Mouse (Mus musculus): ENCODE results near the gene Tmem248. TPM values are rescaled to one million over a fixed set of nuclear protein-coding genes. Genes with fewer than 3 reads are reported as not detected.

The Tmem248 gene
- polyA plus RNA-seq, 1 experiment, result 26.9 TPM

- no peaks in the 10 kb centered on the region for H3K27me3 ChIP-seq (ENCODE audit: control insufficient read depth, insufficient read depth, insufficient read length)
- no peaks in the 10 kb centered on the region for H3K36me3 ChIP-seq (ENCODE audit: control insufficient read depth, insufficient read depth)
- TF ChIP-seq MAX (IDR thresholded peaks at IDR 0.05) (no peak), FOSL1 (IDR thresholded peaks at IDR 0.05; ENCODE audit: insufficient read depth, low read length, poor library complexity, severe bottlenecking) (no peak), MYOG (IDR thresholded peaks at IDR 0.05; ENCODE audit: control insufficient read depth, extremely low read depth, insufficient read length) (no peak), CEBPB (IDR thresholded peaks at IDR 0.05; ENCODE audit: low read depth) (no peak), USF1 (IDR thresholded peaks at IDR 0.05; ENCODE audit: low read depth) (no peak), CTCF (IDR thresholded peaks at IDR 0.05; ENCODE audit: control insufficient read depth, insufficient read depth, insufficient read length) (no peak), MYOD1 (IDR thresholded peaks at IDR 0.05; ENCODE audit: control insufficient read depth, insufficient read length, low read depth) (no peak)
- H3K79me2 ChIP-seq (ENCODE audit: control insufficient read depth, insufficient read depth), result peaks cover 100% of the 10 kb centered on the region
- no peak overlapping the region for H3ac ChIP-seq (ENCODE audit: control insufficient read depth, insufficient read length, low read depth)
- no peak overlapping the region for H3K4me3 ChIP-seq (ENCODE audit: insufficient read depth, poor library complexity, severe bottlenecking)
- H3K79me3 ChIP-seq (ENCODE audit: low read depth), result peaks cover 87% of the 10 kb centered on the region
These were observed 39.0 kb upstream of the Tmem248 start for GRCm38 (mm10) chr5:130177871-130178270.

GRCm38 (mm10) chr5:130180362-130180761, 36.5 kb upstream of the Tmem248 start:
- Histone ChIP-seq H3K79me3 (ENCODE audit: low read depth) (peaks cover 85% of the 10 kb centered on the region), H3ac (ENCODE audit: control insufficient read depth, insufficient read length, low read depth) (no peak overlapping the region), H3K27me3 (ENCODE audit: control insufficient read depth, insufficient read depth, insufficient read length) (no peaks in the 10 kb centered on the region), H3K79me2 (ENCODE audit: control insufficient read depth, insufficient read depth) (peaks cover 100% of the 10 kb centered on the region), H3K4me3 (ENCODE audit: insufficient read depth, poor library complexity, severe bottlenecking) (no peak overlapping the region), H3K36me3 (ENCODE audit: control insufficient read depth, insufficient read depth) (no peaks in the 10 kb centered on the region)
- TF ChIP-seq MYOD1 (IDR thresholded peaks at IDR 0.05; ENCODE audit: control insufficient read depth, insufficient read length, low read depth) (no peak), MAX (IDR thresholded peaks at IDR 0.05) (no peak)

DNA sequence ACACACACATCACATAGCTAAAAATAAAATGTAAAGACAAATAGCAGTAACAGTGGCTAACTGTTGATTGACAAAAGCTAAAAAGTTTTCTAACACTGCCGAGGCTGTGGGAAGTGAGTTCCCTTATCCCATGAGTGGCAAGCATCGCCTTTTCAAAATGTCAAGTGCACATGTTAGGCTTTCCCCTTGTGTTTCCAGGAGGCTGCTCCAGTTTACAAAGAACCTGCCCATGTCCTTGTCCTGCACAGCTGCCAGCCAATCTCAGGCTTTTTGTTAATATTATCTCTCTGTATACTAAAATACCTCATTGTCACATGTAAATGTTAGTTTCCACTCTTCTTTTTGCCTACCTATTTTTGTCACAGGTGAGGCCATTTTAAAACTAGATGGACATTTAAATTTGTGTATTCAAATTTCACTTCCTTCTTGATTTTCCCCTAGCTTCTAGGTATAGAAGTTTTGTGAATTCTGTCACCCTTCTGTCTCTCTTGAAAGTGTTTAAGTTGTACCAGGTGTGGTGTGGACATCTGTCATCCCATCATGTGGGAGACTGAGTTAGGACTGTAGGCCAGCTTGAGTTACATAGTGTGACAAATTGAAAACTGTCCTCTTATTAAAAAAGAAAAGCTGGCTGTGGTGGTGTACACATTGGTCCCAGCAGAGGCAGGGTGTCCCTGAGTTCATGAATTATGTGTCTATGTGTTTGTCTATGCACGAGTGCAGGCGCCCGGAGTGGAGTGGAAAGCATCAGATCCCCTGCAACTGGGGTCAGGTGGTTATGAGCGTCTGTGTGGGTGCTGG, 34.9 kb upstream of the Tmem248 start:
- Histone ChIP-seq H3K4me3 (ENCODE audit: insufficient read depth, poor library complexity, severe bottlenecking) (no peak overlapping the region), H3ac (ENCODE audit: control insufficient read depth, insufficient read length, low read depth) (no peak overlapping the region), H3K79me3 (ENCODE audit: low read depth) (peaks cover 85% of the 10 kb centered on the region), H3K79me2 (ENCODE audit: control insufficient read depth, insufficient read depth) (peaks cover 100% of the 10 kb centered on the region), H3K27me3 (ENCODE audit: control insufficient read depth, insufficient read depth, insufficient read length) (no peaks in the 10 kb centered on the region), H3K36me3 (ENCODE audit: control insufficient read depth, insufficient read depth) (no peaks in the 10 kb centered on the region)
- TF ChIP-seq USF1 (IDR thresholded peaks at IDR 0.05; ENCODE audit: low read depth) (no peak), MYOD1 (IDR thresholded peaks at IDR 0.05; ENCODE audit: control insufficient read depth, insufficient read length, low read depth) (no peak), MAX (IDR thresholded peaks at IDR 0.05) (no peak), CEBPB (IDR thresholded peaks at IDR 0.05; ENCODE audit: low read depth) (no peak), CTCF (IDR thresholded peaks at IDR 0.05; ENCODE audit: control insufficient read depth, insufficient read depth, insufficient read length) (no peak), FOSL1 (IDR thresholded peaks at IDR 0.05; ENCODE audit: insufficient read depth, low read length, poor library complexity, severe bottlenecking) (no peak), MYOG (IDR thresholded peaks at IDR 0.05; ENCODE audit: control insufficient read depth, extremely low read depth, insufficient read length) (no peak)

GRCm38 (mm10) chr5:130182541-130182821, 34.4 kb upstream of the Tmem248 start:
- H3K4me3 ChIP-seq (ENCODE audit: insufficient read depth, poor library complexity, severe bottlenecking), result no peak overlapping the region
- no peaks in the 10 kb centered on the region for H3K36me3 ChIP-seq (ENCODE audit: control insufficient read depth, insufficient read depth)
- TF ChIP-seq CTCF (IDR thresholded peaks at IDR 0.05; ENCODE audit: control insufficient read depth, insufficient read depth, insufficient read length) (no peak), FOSL1 (IDR thresholded peaks at IDR 0.05; ENCODE audit: insufficient read depth, low read length, poor library complexity, severe bottlenecking) (no peak), MAX (IDR thresholded peaks at IDR 0.05) (no peak), USF1 (IDR thresholded peaks at IDR 0.05; ENCODE audit: low read depth) (no peak), MYOD1 (IDR thresholded peaks at IDR 0.05; ENCODE audit: control insufficient read depth, insufficient read length, low read depth) (no peak), CEBPB (IDR thresholded peaks at IDR 0.05; ENCODE audit: low read depth) (no peak), MYOG (IDR thresholded peaks at IDR 0.05; ENCODE audit: control insufficient read depth, extremely low read depth, insufficient read length) (no peak)
- H3K79me3 ChIP-seq (ENCODE audit: low read depth), result peaks cover 82% of the 10 kb centered on the region
- peaks cover 100% of the 10 kb centered on the region for H3K79me2 ChIP-seq (ENCODE audit: control insufficient read depth, insufficient read depth)
- H3K27me3 ChIP-seq (ENCODE audit: control insufficient read depth, insufficient read depth, insufficient read length), result no peaks in the 10 kb centered on the region
- no peak overlapping the region for H3ac ChIP-seq (ENCODE audit: control insufficient read depth, insufficient read length, low read depth)

DNA sequence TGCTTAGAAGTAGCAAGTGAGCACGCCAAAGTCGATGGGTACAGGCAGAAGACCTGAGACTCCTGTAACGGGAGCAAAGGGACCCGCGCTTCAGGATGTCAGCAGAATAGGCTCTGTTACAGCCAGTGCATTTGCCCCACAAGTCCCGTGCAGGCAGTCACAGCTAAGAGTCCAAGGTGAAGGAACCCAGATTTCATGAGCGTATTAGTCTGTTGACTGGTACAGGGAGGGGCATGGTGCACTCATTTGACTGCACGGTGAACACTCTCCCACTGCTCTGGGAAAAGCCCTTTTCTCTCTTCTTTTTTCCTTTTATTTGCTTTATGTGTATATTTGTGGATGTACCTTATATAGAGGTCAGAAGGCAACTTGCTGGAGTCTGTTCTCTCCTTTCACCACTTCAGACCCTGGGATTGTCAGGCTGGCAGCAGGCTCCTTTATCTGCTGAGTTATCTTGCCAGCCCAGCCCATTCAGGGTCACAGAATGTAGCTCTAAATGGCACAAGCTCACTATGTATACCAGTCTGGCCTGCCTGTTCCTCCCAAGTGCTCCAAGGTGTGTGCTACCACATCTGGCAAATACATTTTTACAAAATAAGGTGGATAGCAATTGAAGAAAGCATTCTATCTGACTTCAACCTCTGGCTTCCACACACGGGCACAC, 32.6 kb upstream of the Tmem248 start:
- no peak for TF ChIP-seq USF1 (IDR thresholded peaks at IDR 0.05; ENCODE audit: low read depth)
- TF ChIP-seq MAX (IDR thresholded peaks at IDR 0.05), result no peak
- no peak for TF ChIP-seq FOSL1 (IDR thresholded peaks at IDR 0.05; ENCODE audit: insufficient read depth, low read length, poor library complexity, severe bottlenecking)
- no peaks in the 10 kb centered on the region for H3K27me3 ChIP-seq (ENCODE audit: control insufficient read depth, insufficient read depth, insufficient read length)
- no peak overlapping the region for H3ac ChIP-seq (ENCODE audit: control insufficient read depth, insufficient read length, low read depth)
- H3K36me3 ChIP-seq (ENCODE audit: control insufficient read depth, insufficient read depth), result peaks cover 6% of the 10 kb centered on the region
- peaks cover 64% of the 10 kb centered on the region for H3K79me3 ChIP-seq (ENCODE audit: low read depth)
- H3K4me3 ChIP-seq (ENCODE audit: insufficient read depth, poor library complexity, severe bottlenecking), result no peak overlapping the region
- peaks cover 89% of the 10 kb centered on the region for H3K79me2 ChIP-seq (ENCODE audit: control insufficient read depth, insufficient read depth)

- no peak overlapping the region for H3ac ChIP-seq (ENCODE audit: control insufficient read depth, insufficient read length, low read depth)
- H3K4me3 ChIP-seq (ENCODE audit: insufficient read depth, poor library complexity, severe bottlenecking), result no peak overlapping the region
- peaks cover 55% of the 10 kb centered on the region for H3K79me3 ChIP-seq (ENCODE audit: low read depth)
- peaks cover 79% of the 10 kb centered on the region for H3K79me2 ChIP-seq (ENCODE audit: control insufficient read depth, insufficient read depth)
- no peaks in the 10 kb centered on the region for H3K27me3 ChIP-seq (ENCODE audit: control insufficient read depth, insufficient read depth, insufficient read length)
- no peak for TF ChIP-seq MYOD1 (IDR thresholded peaks at IDR 0.05; ENCODE audit: control insufficient read depth, insufficient read length, low read depth)
- no peak for TF ChIP-seq MAX (IDR thresholded peaks at IDR 0.05)
- TF ChIP-seq FOSL1 (IDR thresholded peaks at IDR 0.05; ENCODE audit: insufficient read depth, low read length, poor library complexity, severe bottlenecking), result no peak
- no peak for TF ChIP-seq MYOG (IDR thresholded peaks at IDR 0.05; ENCODE audit: control insufficient read depth, extremely low read depth, insufficient read length)
- TF ChIP-seq CEBPB (IDR thresholded peaks at IDR 0.05; ENCODE audit: low read depth), result no peak
- no peak for TF ChIP-seq CTCF (IDR thresholded peaks at IDR 0.05; ENCODE audit: control insufficient read depth, insufficient read depth, insufficient read length)
- no peak for TF ChIP-seq USF1 (IDR thresholded peaks at IDR 0.05; ENCODE audit: low read depth)
- H3K36me3 ChIP-seq (ENCODE audit: control insufficient read depth, insufficient read depth), result peaks cover 13% of the 10 kb centered on the region
These were observed 31.6 kb upstream of the Tmem248 start for GRCm38 (mm10) chr5:130185312-130185711.
